Mouse (Mus musculus): ENCODE measurements around the gene Gcnt1. TPM values are rescaled to one million over a fixed set of nuclear protein-coding genes. Genes with fewer than 3 reads are reported as not detected.

Gene Gcnt1
- 1 to 10 TPM; 2.5 to 2.6 TPM for total RNA-seq (2021)
- long read RNA-seq, experiment 1, full-length matches to known transcripts: 1 of 1 reads
- long read RNA-seq, experiment 1, partial matches to known transcripts: 0 of 1 reads
- long read RNA-seq, experiment 1, other reads (novel, unspliced or antisense): 0 of 1 reads
- long read RNA-seq, experiment 2, full-length matches to known transcripts: 1 of 2 reads
- long read RNA-seq, experiment 2, partial matches to known transcripts: 1 of 2 reads
- long read RNA-seq, experiment 2, other reads (novel, unspliced or antisense): 0 of 2 reads

DNA sequence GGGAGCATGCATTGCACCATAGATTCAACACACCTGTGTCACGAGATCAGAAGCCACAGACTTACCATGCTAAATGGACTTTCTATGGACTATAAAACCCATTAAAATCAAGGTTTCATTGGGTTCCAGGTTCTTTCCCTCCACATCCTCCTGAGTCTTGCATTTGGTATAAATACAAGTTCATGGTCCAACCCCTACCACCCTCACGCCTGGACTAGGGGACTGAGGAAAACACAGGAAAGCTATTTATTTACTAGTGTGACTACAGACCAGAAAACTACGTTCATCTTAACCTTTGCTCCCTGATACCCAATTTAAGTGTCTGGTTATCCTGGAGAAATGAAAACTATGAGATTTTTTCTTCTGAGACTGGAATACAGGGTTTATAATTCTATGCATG is at the start of gene Gcnt1:
Gene Gcnt1, minus strand, starts transcription at position 144 of the 400 bp plus-strand sequence.
- DNase-seq (ENCODE audit: low spot score in 2 of 2): no peak

DNA sequence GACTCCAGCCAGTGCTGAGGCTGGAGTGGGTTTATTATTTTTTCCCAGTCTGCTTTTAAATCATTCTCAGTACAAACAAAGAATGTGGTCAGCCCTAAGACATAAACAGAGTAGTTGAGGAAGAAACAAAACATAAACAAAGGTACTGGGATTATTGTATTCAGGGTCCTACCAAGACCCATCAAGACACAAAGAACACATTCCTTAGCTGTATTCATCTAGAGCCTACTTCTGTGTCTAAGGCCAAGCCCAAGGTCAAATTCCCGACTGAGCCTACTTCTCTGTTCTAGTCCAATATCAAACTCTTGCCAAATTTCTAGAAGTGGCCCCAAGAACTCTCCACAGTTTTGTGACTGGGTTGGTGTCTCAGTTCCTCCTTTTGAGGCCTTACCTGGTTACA is 45.2 kb upstream of the Gcnt1 start:
- no peak for DNase-seq (ENCODE audit: low spot score in 2 of 2)

DNA sequence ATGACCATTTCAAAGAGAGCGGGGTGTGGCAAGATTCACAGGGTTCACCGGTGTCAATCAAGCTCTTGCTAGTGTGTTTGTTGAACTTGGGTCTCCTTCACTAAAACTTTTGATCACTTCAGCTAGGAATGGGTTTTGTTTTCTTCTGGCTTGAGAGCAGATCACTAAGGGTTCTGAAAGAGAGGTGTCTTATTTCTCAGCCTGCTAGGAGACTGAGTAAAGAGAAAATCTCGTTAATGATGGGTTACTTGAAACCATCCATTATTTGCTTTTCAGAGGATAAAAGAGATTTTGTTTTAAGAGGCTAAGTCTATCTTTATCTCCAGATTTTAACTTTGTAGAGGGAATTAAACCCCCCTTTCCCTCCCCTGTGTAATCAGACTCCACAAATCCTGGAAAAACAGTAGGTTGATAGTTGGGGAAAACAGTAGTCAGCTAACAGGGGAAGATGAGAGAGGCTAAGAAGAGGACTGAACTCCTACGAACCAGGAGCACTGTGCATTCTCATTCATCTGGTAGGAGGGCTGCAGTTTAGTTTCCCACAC is 40.3 kb upstream of the Gcnt1 start:
- no peak for DNase-seq (ENCODE audit: low spot score in 2 of 2)

DNA sequence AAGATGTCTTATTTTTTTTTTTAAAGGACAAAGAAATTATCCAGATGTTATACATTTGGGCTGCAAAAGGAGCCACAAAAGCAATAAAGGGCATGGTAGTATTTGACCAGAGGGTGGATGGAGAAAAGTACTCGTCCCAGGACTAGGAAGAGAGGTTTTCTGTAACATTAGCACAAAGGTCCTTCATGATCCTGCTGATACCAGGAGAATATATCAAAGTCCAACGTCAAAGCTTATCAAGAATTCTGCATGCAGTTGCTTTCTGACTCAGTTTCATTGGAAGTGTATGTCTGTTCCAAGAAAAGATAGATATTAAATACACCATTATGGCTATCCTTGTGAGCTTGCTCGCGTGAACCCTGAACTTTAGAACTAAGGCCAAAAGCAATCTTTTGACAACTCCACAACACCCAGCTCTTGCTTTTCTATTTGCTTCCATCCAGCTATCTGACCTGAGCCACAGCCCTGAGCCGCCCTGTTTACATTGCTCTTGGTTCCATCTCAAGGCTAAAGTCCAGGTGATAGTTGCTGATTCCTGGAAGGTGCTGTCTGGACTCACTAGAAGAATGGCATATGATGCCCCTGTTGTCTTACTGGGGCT is 37.9 kb upstream of the Gcnt1 start:
- DNase-seq (ENCODE audit: low spot score in 2 of 2): no peak

DNA sequence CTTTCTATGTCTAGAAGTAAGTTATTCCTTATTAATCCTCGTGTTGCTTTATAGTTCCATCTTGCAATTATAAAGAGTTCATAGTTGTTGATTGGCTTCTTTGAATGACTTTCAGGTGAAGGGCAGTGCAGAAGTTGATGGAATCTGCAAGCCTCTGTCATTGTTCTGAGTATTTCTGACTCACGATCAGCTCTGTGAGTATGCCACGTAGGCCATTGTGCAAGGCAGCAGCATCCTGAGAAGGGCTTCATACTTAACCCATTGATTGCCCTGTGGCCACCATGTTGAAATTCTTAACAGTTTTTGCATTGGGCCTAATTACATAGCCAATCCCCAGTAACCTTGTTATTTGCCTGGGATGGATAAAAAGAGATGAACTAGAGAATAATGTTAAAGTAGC is 36.7 kb upstream of the Gcnt1 start:
- no peak for DNase-seq (ENCODE audit: low spot score in 2 of 2)

DNA sequence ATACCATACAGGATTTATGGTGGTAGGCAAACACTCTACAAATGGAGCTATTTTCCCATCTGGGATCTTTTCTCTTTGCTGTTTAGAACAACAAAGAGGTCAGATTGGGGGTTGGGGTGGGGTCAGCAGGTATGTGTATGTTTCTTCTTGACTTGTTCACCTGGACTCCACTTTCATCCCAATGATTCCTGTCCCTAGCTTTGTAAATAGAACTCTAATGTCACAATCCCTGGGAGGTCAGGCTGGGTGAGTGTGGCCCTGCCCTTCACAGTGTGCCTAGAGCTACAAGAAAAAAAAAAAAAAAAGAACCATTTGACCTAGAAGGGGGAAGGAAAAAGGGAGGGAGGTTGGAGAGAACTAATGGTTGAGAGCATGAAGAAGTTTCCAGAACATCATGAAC is 35.9 kb upstream of the Gcnt1 start:
- no peak for DNase-seq (ENCODE audit: low spot score in 2 of 2)

DNA sequence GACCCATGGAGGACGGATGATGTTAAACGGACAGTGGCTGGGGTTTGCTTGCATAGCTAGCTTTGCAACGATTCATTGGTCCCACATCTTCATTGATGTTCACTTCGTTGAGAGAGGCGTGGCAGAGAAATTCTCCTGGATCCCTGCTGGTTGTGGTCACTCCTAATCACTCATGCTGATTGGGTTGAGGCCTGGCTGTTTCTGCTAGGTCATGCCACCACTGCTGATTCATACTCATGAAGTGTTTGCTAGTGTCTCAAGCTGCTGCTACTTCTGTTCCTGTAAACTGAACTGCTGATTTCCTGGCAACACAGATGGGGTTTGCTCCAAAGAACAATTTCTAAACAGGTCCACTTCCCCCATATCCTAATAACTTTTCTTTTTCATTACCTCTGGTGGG is 34.2 kb upstream of the Gcnt1 start:
- DNase-seq (ENCODE audit: low spot score in 2 of 2): no peak

DNA sequence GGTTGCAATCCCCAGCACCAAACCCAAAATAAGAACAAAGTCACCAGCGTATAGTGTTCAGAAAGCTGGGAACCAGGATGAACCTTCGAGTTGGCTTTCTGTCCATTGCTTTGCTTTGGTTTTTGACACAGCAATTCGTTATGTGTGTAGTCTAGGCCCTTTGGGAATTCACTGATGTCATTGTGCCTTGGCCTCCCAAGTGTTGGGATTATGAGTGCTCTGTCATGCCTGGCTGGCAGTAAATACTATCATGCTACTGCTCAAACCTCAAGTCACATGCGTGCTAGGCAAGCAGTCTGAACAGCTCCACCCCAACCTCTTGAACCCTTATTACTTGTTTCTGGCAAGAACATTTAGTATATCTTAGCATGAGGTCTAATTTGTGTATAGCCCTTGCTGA is 30.5 kb upstream of the Gcnt1 start:
- DNase-seq (ENCODE audit: low spot score in 2 of 2): no peak

DNA sequence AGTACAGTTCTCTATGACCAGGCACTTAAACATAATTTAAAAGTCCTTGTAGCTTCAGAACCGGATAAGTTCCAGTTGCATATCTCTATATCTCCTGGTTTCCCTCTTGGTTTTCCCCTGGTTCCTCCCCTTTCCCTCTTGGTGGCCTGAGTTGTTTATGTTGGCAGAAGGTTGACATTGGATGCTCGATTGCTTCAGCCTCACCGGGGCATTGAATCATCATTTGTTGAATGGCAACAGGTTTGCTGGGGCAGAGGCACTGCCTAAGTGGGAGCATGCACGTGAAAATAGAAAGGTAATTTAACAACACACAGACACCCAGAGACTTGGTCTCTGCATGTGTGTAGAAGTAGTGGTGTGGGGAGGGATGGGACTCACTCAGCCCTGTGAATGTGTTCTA is 27.9 kb upstream of the Gcnt1 start:
- DNase-seq (ENCODE audit: low spot score in 2 of 2): no peak

DNA sequence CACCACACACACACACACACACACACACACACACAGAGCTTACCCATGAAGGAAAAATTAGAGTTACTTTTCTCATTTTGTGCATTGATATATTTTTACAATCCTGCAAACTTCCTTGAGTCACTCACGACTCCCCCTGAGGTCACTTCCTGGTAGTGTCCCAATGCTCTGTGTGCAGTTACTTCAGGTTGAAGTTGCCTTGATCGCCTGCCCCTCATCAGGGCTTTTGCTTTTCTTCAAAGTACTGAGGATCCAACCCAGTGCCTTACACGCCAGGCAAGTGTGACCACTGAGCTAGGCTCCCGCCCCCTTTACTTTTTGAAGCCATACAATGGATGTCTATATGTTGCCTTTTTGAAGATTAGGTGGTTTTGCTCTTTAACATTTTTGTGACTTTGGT is 27.3 kb upstream of the Gcnt1 start:
- DNase-seq (ENCODE audit: low spot score in 2 of 2): no peak

DNA sequence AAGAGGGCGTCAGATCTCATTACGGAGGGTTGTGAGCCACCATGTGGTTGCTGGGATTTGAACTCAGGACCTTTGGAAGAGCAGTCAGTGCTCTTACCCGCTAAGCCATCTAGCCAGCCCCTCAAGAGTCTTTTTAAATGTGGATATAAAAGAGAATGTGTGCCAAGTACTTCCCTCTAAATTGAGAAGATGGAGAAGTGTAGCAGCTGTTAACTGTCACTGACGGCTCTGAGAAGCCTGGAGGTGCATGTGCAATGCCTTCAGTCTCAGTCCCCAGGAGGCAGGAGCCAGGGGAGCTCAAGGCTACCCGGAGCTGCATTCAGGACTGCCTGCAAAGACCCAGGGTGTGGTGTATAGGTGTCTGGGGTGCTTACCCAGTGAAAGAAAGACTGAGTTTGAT is 25.3 kb upstream of the Gcnt1 start:
- no peak for DNase-seq (ENCODE audit: low spot score in 2 of 2)

DNA sequence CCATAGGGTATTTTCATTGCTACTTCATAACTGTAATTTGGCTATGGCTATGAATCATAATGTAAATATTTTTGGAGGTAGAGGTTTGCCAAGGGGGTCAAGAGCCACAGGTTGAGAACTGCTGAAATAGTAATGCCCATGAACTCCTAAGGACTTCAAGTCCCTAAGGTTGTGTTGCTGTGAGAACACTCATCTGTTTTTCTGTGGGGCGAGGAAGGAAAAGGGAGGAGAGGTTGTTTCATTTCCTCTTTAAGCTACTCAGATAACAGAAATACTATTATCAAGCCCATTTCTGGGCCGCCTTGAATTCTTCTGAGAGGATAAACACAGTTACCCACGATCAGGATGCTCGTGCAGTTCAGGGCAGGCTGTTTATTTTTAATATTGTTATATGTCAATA is 24.2 kb upstream of the Gcnt1 start:
- no peak for DNase-seq (ENCODE audit: low spot score in 2 of 2)

DNA sequence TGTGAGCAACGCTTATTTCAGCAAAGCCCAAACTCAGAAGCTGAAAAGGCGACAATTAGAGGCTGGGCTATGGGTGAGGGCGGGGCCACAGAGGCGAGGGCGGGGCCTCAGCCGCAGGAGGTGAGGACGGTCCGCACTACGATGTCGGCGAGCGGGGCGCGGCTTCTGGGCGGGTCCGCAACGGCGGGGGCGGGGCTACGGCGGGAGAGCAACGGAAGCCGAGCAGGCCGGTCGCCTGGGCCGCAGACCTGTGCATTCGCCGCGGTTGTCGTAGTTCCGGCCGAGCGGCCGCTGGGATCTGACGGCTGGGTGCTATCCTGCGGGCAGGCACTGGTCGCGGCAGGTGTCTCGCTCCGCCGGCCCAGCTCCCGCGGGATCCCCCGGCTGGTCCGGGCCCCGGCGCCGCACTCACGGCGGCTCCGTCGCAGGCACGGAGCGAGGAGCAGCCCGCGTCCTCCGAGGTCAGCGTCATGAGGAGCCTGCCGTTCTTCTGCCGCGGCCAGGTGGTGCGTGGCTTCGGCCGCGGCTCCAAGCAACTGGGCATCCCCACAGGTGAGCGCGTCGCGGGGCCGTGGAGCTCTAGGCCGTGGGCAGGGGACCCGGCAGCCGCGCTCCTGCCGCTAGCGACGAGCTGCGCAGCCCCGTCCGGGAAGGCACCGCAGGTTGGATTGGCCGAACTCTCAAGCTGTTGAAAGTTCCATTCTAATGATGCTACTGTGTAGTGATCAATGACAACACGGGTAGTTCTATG is 21.4 kb upstream of the Gcnt1 start, which contains the start of gene Rfk:
Gene Rfk, plus strand, starts transcription at position 203 of the 751 bp plus-strand sequence.
- DNase-seq (ENCODE audit: low spot score in 2 of 2): peak; percentile 91 to 94

DNA sequence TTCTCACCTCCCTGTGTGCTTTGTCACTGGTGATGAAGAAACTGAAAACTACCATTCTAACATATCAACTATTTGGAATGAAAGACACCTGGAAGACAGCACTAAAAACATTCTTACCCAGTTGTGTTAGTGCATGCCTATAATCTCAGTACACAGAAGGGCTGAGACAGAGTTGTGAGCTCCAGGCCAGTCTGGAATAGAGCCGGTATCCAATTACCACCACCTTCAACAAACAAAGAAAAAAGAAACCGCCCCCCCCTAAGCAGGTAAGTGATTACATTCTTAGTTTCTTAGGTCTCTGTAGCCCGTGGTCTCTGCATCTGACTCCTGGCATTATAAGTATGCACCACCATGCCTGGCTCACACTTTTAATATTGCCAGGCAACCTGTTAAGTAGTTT is 20.2 kb upstream of the Gcnt1 start:
- DNase-seq (ENCODE audit: low spot score in 2 of 2): no peak

DNA sequence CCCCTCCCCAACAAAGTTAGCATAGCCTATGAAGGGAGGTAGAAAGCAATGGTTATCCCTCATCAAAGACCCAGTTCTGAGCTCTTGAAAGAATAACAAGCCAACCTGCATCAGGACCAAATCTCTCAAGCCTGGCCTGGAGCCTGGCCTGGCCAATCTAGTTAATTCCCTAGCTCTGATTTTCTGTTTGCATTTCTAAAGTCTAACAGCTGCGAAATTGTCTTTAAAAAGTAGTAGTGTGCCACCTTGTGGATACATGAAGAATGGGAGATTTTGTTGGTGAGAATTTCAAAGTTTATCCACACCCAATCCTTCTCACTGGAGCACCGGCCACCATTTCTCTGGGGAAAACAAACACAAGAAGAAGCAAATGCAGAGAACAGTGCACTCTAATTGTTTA is 15.8 kb upstream of the Gcnt1 start:
- DNase-seq (ENCODE audit: low spot score in 2 of 2): no peak

DNA sequence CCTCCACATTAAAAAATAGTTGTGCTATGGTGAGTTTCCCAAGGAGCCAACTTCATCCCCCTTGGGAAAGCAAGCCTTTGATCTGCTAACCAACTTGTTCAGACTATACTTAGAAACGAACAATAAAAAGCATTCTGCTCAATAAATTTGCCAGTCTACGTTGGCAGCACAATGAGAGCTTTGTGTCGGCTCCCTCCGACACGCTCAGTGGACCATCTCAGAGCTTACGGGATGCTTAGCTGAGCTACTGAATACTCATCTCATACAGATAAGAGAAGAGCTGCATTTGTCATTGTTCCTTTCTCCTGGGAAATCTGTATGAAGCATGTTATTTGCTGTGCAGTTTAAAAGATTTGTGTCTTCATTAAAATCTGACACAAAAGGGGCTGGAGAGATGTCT is 13.8 kb upstream of the Gcnt1 start:
- DNase-seq (ENCODE audit: low spot score in 2 of 2): no peak

DNA sequence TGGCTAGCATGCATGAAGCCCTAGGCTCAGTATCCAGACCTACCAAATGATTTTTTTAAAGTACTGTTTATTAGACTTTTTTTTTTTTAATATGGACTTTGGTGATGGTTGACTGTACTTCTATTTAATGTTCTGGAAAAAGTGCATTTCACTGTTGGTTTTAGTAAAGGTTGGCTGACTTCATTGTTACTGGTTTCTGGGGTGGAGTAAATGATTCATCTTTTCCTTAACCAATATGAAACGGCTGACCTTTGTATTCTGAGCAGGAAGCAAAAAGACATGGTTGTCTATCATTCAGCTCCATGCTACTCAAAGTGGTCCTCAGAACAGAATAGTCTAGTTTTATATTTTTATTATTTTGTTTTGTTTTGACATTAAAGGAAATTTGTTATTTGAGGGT is 12.8 kb upstream of the Gcnt1 start:
- DNase-seq (ENCODE audit: low spot score in 2 of 2): no peak

DNA sequence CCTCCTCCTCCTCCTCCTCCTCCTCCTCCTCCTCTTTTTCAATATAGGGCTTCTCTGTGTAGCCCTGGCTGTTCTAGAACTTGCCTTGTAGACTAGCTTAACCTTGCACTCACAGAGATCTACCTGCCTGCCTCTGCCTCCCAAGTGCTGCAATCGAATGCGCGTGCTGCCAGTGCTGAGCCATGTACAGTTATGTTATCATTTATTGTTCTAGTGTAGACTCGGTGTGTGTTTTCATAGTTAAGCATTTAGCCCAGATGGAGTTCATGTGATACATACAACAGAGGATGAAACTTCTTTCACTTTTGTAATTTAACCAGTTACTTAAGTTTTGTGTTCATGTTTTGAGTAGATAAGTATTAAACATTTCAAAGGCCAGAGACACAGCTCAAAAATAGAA is 12.4 kb upstream of the Gcnt1 start:
- DNase-seq (ENCODE audit: low spot score in 2 of 2): no peak

DNA sequence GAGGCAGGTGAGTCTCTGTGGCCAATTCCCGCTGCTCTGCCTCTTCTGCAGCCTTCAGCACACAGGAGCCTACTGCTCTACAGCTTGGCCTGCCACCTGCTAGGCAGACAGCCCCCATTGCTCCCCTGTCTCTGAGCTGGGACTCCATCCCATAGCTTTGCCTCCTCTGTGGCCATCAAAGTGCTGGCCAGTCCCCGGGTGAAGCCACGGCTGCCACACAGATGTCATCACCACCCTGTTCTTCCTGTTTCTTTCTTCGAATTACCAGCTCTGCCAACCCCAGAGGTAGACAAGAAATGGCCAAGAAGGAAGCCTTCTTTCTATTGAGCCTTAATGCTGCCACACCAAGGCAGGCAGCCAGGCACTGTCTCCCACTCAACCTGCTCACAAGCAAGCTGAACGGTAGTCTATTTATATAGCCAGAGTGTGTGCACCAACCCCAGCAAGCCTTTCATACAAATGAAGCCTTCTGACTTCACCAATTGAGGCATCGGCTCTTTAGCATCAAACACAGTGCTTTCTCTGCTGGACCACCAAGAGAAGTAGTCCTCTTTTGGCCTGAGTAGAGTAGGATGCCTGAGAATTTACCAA is 10.3 kb upstream of the Gcnt1 start:
- DNase-seq (ENCODE audit: low spot score in 2 of 2): no peak

DNA sequence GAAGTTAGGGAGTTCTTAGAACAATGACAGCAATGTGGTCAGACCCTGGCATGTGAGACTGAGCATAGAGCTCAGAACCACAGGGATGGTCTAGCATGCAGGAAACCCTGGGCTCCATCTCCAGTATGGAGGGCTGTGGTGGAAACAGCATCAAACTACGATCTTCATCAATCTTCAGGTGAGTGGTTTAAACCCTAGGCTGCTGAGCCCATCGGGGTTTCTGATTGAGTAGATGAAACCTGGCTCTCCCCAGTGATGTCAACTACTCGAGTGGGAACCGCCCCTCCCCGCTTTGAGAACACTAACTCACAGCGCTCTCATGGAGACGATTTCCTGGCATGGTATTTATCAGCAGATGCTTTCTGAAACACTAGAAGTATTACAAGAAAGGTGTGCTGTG is 7.9 kb upstream of the Gcnt1 start:
- DNase-seq (ENCODE audit: low spot score in 2 of 2): no peak

DNA sequence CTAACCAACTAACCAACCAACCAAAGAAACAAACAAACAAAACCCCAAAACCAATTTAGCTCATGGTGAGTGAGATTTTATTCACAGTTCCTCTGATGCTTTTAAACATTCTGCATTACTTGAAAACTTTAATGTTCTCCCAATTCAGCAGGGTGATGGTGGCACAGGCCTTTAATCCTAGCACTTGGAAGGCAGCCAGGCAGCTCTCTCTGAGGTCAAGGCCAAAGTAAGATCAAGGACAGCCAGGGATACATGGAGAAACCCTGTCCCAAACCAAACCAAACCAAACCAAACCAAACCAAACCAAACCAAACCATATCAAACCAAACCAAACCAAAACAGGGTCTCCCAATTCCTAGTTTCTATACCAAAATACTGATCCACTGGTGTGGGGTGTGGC is 6.2 kb upstream of the Gcnt1 start:
- no peak for DNase-seq (ENCODE audit: low spot score in 2 of 2)

DNA sequence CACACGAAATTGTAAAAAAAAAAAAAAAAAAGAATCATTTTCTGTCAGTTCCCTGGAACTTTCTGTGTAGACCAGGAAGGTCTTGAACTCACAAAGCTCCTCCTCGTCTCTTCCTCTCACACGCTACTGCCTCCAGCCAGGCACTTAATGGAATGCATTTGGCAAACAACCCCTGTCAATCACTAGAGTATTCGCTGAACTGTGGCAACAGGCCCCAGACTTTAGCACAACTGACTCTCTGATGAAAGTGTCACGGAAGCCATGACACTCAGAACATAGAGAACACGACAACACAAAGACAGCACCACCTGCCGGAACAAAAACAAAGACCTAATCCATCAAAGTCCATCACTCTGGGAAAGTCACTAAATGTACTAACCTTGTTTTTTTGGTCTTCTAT is 3.1 kb downstream of the Gcnt1 start:
- no peak for DNase-seq (ENCODE audit: low spot score in 2 of 2)

Measured in adrenal gland, adult 18-20 months (tissue).